Mouse (Mus musculus) lung, postnatal 0 days (tissue): Measurements from ENCODE around the gene Olfr992.

Experiments
- CTCF ChIP-seq: IDR thresholded peaks from 2 replicates; pipeline ENCODE4 v1.5.1; 2016; ENCODE audit warnings: antibody characterized with exemption, mild to moderate bottlenecking
- EP300 ChIP-seq: IDR thresholded peaks from 2 replicates; pipeline ENCODE4 v1.6.1; 2016; ENCODE audit warnings: antibody characterized with exemption, mild to moderate bottlenecking, control low read depth

GRCm38 (mm10) chr2:85409369-85409768 lies at the start of gene Olfr992:
- TF ChIP-seq CTCF (no peak), EP300 (no peak)
